Mouse (Mus musculus): ENCODE measurements around the gene Hnrnpll.

Gene Hnrnpll

GRCm38 (mm10) chr17:80061783-80062619 is at the start of gene Hnrnpll:
TSS of gene Hnrnpll (minus strand) at chr17:80062334.
- DNase-seq (ENCODE audit: low read depth, low spot score), result peak; percentile 98

DNA sequence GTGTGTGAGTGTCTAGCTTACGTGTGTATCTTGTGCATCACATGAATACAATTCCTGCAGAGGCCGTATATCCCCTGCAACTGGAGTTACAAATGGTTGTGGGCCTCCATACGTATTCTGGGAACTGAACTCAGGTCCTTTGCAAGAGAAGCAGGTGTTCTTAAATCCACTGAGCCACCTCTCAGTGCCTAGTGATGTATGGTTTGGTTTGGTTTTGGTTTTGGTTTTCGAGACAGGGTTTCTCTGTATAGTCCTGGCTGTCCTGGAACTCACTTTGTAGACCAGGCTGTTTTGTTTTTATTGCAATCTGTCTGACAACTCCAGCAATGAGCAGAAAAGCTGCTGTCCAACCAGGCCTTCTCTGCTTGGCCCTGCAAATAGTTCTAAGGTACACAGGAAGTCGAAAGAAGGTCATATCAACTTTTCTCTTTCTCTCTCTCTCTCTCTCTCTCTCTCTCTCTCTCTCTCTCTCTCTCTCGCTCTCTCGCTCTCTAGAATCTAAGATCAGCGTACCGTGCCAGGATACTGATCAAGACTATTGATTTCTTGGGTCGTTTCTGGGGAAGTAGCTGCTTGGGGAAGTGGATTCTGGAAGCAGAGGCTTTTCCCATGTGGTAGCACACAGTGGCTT is 43.3 kb upstream of the Hnrnpll start:
- no peak for DNase-seq (ENCODE audit: low read depth, low spot score)

GRCm38 (mm10) chr17:80099823-80100222 is 37.7 kb upstream of the Hnrnpll start:
- DNase-seq (ENCODE audit: low read depth, low spot score), result no peak

DNA sequence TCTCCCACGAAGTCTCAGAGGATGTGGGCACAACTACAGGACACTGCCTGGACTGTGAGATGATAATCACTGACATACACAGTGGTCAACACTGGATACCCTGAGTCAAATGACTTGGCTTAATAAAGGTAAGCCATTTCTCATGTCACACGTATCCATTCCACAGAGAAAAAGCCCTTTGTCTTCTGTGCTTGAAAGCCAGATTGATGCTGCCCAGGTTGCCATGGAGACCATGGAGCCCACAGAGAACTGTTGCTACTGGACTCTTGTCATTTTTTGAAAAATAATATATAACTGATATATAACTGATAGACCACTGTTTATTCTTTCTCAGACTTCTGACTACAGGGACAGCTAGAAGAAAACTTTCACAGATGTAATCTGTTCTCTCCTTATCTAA is 35.1 kb upstream of the Hnrnpll start:
- peak; percentile 52 for DNase-seq (ENCODE audit: low read depth, low spot score)

GRCm38 (mm10) chr17:80096720-80097114 is 34.6 kb upstream of the Hnrnpll start:
- no peak for DNase-seq (ENCODE audit: low read depth, low spot score)

- DNase-seq (ENCODE audit: low read depth, low spot score), result peak; percentile 64
These were observed 34.0 kb upstream of the Hnrnpll start for GRCm38 (mm10) chr17:80096043-80096719.

DNA sequence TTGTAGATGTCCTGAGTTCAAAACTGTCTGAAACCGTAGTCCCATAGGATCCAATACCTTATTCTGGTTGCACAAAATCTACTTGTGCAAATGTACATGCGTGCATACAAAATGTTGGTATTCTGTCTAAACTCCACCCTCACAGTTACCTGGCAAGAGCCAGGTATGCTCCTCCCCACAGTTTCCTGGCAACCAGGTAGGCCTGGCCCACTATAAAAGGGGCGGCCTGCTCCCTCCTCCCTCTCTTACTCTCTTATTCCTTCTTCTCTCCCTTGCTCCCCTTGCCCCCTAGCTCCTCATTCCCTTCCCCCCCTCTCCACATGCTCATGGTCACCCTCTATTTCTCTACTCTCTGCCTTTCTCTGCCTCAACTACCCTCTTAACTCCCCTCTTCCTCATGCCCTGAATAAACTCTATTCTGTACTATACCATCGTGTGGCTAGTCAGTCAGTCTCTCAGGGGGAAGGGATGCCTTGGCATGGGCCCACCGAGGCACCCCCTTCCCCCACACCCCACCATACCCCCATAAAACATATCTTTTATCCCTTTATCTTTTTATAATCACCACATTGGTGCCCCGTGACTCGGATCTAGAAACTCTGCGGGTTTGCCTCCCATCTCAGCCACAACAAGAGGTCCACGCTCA is 33.2 kb upstream of the Hnrnpll start:
- DNase-seq (ENCODE audit: low read depth, low spot score), result no peak

GRCm38 (mm10) chr17:80091879-80092549 is 29.9 kb upstream of the Hnrnpll start:
- no peak for DNase-seq (ENCODE audit: low read depth, low spot score)

- no peak for DNase-seq (ENCODE audit: low read depth, low spot score)
These were observed 28.4 kb upstream of the Hnrnpll start for GRCm38 (mm10) chr17:80090551-80090950.

DNA sequence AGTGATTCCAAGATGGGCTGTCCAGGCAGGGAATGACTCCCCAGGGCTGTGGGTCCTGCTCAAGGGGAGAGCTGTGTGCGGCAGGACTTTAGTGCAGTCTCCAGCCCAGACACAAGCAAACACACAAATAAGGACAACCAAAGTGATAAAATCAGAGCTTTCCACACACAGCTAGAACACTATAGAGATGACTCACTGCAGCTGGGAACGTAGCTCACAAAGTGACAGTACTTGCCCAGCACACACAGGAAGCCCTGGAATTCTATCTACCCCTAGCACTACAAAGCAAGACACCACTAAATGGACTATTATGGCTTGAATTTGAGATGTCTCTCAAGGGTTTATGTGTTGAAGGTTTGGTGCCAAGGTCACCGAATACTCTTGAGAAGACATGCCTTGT is 26.0 kb upstream of the Hnrnpll start:
- DNase-seq (ENCODE audit: low read depth, low spot score), result no peak

- no peak for DNase-seq (ENCODE audit: low read depth, low spot score)
These were observed 24.5 kb upstream of the Hnrnpll start for GRCm38 (mm10) chr17:80086591-80086990.

DNA sequence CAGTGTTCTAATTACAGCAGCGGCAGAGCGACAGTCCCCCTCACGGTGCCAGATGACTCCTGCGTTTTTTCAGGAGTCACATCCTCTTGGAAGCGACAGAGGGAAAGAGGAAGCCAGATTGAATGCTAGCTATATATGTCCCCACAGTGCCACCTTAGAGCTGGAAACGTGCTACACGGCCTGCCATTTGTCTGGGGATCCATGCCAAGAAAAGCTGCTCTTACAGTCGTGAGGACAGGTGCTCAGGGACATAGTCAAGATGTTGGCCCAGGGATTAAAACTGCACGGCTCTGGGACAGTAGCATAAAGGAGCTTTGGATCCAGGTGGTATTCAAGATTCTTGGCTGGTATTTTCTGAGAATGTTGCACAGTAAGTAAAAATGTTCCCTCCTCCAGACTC is 22.3 kb upstream of the Hnrnpll start:
- DNase-seq (ENCODE audit: low read depth, low spot score), result no peak

DNA sequence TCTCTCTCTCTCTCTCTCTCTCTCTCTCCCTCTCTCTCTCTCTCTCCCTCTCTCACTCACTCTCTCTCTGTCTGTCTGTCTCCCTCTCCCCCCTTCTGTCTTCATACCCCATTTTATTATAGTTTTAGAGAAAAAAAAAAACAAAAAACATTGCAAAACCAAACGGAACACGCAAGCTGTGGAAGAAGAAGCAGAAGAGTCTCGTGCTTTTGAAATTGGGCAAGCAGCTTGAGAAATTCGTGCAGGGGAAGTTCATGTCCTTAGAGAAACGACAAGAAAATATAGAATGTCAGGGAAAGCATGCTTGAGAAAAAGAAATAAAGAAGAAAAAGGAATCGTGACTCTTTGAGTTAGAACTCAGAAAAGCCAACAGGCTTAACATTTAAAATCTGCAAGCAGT is 21.1 kb upstream of the Hnrnpll start:
- no peak for DNase-seq (ENCODE audit: low read depth, low spot score)

- no peak for DNase-seq (ENCODE audit: low read depth, low spot score)
These were observed 16.6 kb upstream of the Hnrnpll start for GRCm38 (mm10) chr17:80078726-80079125.

GRCm38 (mm10) chr17:80067257-80067656 is 5.1 kb upstream of the Hnrnpll start:
- no peak for DNase-seq (ENCODE audit: low read depth, low spot score)

DNA sequence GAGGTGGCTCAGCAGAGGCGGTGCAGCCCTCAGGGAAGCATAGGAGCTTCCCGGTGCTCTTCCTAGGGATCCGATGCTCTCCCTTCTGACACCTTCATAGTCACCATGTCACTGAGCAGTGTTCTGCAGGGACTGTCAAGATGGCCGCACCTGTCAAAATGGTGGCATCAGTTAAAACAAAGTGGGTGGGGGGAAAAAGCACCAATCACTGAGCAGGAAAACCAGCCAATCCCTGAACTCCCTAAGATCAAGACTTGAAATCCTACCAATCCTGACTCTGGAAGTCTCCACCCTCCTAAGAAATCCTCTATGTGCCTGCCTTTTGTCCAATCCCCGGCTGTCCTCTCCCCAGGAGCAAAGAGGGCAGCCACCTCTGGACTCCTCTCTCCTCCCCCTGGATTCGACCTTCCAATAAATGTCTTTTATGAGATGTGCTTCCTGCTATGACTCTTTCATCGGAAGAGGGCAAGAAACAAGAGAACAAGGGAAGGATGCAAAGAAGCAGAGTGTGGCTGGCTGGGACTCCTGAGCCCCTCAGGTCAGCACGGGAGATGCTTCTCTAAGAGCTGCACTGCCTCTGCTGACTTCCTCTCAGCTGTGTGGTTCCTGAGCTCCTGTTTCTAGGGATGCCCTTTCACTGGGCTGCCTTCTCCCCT is 1.8 kb upstream of the Hnrnpll start:
- DNase-seq (ENCODE audit: low read depth, low spot score), result peak; percentile 25

- no peak for DNase-seq (ENCODE audit: low read depth, low spot score)
These were observed 1.3 kb upstream of the Hnrnpll start for GRCm38 (mm10) chr17:80063386-80063785.

DNA sequence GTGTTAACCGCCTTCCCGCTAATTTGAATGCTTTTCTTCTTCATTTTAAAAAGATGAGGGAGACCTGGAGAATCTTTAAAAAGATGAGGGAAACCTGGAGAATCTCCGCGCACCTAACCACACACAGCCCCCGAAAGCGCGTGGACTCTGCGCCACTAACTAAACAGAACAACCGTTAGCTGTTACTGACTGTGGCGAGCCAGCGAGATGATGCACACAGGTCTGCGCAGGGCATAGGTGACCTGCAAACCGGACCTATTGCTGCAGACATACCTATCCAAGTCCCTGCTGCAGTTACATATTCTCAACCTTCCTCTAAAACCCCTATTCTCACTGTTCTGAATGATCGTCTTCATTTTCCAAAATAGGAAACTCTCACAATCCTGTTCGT is 481 bp upstream of the Hnrnpll start:
- no peak for DNase-seq (ENCODE audit: low read depth, low spot score)

GRCm38 (mm10) chr17:80060828-80061782 is 1.0 kb downstream of the Hnrnpll start:
- peak; percentile 61 for DNase-seq (ENCODE audit: low read depth, low spot score)

DNA sequence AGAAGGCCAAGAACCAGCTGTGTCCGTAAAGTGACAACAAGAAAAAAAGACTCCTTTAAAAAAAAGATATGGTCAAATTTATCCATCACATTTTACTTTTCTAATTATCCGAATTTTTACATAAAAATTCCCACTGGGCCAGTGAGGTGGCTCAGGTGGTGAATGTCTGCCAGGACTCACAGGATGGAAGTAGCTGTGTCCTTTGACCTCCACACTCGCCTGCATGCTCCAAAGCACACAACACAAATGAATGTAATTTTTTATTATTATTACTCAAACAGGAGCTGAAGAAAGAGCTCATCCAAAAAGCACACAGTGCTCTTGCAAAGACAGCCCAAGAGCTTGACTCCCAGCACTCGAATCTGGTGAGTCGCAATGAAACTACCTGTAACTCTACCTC is 2.0 kb downstream of the Hnrnpll start:
- no peak for DNase-seq (ENCODE audit: low read depth, low spot score)
